Mouse (Mus musculus) CD4-positive, CD25-positive, alpha-beta regulatory T cell, adult 9 weeks (primary cell): ENCODE results near the gene Kif18a. TPM values are rescaled to one million over a fixed set of nuclear protein-coding genes. Genes with fewer than 3 reads are reported as not detected.

Experiments used
- polyA plus RNA-seq: library from polyadenylated mRNA; unstranded; fragments of 100-300 nt; shearing (Covaris generic); gene quantifications from one replicate; pipeline ENCODE4 v1.2.1, GENCODE M21; 2017

Gene Kif18a
- 4.6 TPM for polyA plus RNA-seq

DNA sequence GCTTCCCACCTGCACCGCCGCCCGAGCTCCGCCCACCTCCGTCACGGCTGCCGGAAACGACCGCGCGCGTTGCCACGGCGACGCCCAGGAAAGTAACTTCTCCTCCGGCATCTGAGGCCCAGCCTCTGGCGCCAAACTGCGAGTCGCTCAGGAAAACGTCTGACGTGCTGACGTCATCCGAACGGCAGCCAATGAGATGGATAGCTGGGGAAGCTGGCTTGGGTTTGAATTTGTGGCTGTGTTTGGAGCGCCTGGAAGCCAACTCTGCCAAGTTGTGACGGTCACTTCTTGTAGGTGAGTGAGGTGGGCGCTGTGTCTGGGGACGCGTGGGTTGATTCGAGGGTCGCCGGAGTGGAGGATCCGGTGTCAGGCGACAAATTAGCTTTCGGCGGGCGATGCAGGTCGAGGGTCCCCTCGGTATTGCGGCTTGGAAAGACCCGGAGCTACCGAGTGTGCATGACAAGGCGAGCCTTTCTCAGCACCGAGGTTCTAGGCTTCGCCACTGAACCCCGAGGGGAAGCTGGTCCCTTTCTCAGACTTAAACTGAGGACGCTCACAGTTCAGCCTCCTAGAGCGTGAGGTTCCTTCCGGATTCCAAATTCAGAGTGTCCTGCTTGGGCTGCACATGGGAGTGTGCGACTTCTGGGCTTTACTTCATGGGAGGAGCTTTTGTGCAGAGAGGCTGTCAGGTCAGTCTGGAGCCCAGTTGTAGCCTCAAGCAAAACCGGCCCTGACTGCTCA is at the start of gene Kif18a, which contains the start of gene Mettl15:
TSS of gene Kif18a (plus strand) at position 139 of the 741 bp plus-strand sequence.
TSS of gene Mettl15 (minus strand) at position 149 of the 741 bp plus-strand sequence.

Other genes with a start within 250 kb of the Kif18a start
- 12.8 TPM for gene Mettl15, start within 50 bp of the Kif18a start, polyA plus RNA-seq